Mouse (Mus musculus): ENCODE results near the gene Polr2c.
A peak's percentile ranks its signal among the peaks of the same experiment; 100 is the strongest.

DNA sequence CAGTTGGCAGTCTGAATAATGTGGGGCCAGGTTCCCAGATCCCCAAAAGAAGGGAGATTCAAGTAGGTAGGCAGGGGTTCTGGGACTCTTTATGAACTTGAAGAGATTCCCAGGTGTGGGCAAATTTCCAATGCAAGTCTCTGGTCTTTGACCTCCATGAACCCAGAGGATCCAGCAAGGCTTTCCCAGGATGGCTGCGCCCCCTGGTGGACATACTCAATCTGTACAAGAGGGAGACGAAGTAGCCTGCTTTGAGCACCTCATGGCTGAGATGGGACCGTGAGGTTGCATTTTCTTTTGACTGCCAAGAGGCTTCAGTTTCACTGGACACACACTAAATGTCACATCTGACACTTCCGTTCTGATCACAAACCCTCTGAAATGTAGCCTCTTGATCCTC lies 51.6 kb downstream of the Polr2c start:
- TF ChIP-seq MXI1 (IDR thresholded peaks at IDR 0.05; ENCODE audit: low read depth, low read length) (0 out of 2 replicates have a peak, but pooled peaks have one; percentile 42), CTCF (conservative IDR thresholded peaks at IDR 0.05 in 1 of 2, IDR thresholded peaks at IDR 0.05 in 1 of 2; ENCODE audit: low read depth in 2 of 2, low read length in 2 of 2) (peak; percentile 90 to 97), KAT2A (IDR thresholded peaks at IDR 0.05; ENCODE audit: insufficient replicate concordance, low read length) (no peak), POLR2A (IDR thresholded peaks at IDR 0.05; ENCODE audit: low read depth, low read length) (no peak), RAD21 (IDR thresholded peaks at IDR 0.05; ENCODE audit: low read depth, low read length) (peak; percentile 96), EP300 (IDR thresholded peaks at IDR 0.05; ENCODE audit: low read length) (no peak), ETS1 (conservative IDR thresholded peaks at IDR 0.05; ENCODE audit: low read depth, low read length) (no peak), IRF4 (IDR thresholded peaks at IDR 0.05; ENCODE audit: low read depth, low read length) (peak; percentile 31; the same call in 1 of the 2 replicates), BHLHE40 (IDR thresholded peaks at IDR 0.05; ENCODE audit: low read depth, low read length) (no peak), CHD1 (IDR thresholded peaks at IDR 0.05; ENCODE audit: low read depth, low read length) (no peak), SIN3A (IDR thresholded peaks at IDR 0.05; ENCODE audit: low read length) (no peak)

Data from CH12.LX (cell line).